Mouse (Mus musculus) cerebellum, adult 18-20 months (tissue): Measurements from ENCODE around the gene Manba.
"Not testable (repeated sequence)": the region's sequence is repeated elsewhere in the genome, so short reads cannot be mapped to it uniquely, and the experiment has no call there.

Experiments used
- DNase-seq, 2 experiments: peaks; one replicate each; pipeline ENCODE4 v3.0.0; 2021

Gene Manba

GRCm38 (mm10) chr3:135487803-135488202, 2.4 kb downstream of the Manba start:
- no peak for DNase-seq

- no peak for DNase-seq
Observed at GRCm38 (mm10) chr3:135489865-135490520, 4.6 kb downstream of the Manba start.

DNA sequence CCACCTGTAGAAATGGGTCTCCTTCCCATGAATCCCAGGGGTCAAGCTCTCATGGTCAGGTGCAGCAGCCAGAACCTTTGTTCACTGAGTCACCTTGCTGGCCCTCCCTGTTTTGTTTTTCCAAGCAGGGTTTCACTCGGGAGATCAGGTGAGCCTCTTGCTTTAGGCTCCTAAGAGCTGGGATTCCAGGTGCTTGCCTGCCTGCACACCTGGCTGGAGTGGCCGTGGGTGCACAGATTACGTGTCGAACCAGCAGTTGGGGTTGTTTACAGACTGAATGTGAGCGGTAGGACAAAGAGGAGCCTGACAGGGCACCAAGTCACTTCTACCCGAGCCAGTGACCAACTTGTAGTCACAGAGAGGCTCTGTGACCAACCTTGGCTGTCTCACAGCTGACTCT, 5.7 kb downstream of the Manba start:
- DNase-seq = no peak

- DNase-seq = not testable (repeated sequence)
Observed at GRCm38 (mm10) chr3:135493320-135493719, 7.9 kb downstream of the Manba start.

DNA sequence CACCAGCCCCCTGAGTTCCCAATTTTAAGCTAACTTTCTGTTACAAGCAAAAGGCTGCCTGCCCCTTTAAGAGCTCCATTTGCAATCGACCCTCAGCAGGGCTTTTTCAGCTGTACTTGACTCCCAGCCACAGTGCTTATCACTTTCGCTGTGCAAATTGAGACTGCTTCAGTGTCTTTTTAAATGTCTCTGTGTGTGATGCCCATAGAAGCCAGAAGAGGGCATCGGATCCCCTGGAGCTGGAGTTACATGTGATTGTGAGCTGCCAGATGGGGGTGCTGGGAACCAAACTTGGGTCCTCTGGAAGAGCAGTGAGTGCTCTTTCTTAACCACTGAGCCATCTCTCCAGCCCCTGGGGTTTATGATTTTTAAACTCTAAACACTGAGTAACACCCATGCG, 12.5 kb downstream of the Manba start:
- not testable (repeated sequence) for DNase-seq

GRCm38 (mm10) chr3:135498891-135499290, 13.5 kb downstream of the Manba start:
- DNase-seq = no peak

DNA sequence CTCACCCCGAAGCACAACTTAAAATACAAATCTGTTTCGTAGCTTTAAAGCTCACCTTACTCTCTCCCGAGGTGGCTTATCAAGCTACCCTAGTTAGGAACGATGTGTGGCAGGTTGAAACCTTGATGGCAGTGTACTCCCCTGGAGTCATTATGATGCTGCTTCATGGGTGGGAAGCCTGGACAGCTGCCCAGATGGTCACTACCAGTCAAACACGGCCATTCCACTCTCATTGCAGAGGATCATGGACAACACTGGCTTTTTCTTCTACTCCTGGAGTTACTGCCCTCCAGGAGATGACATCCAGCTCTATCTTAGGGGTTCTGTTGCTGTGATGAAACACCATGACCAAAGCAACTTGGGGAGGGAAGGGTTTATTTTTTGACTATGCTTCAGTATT, 17.7 kb downstream of the Manba start:
- no peak for DNase-seq

DNA sequence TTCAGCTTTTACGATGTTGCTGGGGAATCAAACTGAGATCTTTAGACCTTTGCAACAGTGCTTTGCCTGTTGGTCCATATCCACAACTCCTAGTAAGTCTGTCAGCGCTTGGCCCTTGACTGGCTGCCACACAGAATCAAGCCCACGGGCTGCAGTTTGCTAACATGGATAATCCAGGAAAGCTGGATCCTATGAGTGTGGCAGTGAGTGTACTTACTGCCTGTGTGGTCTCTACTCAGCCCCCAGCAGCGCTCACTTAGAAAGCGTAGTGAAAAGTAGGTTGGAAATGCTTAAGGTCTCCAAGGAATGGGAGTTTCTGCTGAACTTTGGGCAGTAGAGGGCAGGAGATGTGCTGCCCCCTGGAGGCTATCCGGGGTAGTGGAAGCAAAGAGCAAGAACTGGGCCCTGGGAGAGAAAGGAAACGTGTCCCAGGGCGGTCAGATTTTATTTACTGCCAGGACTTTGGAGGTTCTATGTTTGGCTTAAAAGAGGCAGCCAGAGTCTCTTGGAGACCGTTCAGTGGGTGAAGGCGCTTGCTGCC, 20.0 kb downstream of the Manba start:
- peak; percentile 52 to 71 for DNase-seq

DNA sequence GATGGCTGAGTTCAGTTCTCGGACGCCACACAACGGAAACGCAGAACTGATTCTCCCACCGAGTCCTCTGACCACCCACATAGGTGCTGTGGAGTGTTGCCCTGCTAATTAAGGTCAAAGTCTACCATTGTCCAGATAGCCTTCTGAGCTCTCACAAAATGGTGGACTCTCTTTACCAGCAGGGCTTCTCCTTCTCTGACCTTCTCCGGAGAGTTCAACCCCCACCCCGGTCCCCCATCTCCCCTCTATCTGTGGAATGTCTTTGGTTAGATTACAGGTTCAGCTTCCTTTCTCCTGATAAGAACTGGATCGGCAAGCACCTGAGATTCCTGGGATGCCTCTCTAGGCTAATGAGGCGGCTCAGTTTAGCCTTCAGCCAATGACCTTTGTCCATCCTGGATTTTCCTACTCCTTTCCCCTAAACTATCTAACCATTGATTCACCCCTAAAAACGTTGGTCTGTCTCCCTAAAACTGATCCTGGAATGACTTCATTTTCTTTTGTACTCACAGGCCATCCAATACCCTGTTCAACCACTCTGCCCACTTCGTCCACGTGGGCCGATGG, 20.6 kb downstream of the Manba start:
- no peak for DNase-seq

DNA sequence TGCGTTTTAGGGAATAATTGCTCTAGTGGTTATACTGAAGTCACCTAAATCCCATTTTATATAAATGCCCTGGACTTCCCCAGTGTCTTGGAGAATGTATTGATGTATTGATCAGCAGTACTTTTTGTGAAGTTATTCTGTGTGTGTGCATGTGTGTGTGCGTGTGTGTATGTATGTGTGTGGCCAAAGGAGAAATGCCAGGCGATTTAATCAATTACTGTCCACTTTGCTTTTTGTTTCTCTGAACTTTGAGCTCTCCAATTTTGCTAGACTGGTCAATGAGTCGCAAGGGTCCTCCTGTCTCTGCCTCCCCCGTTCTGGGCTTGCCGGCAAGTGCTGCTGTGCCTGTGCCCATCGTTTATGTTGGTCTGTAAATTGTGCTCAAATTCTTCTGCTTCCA, 22.1 kb downstream of the Manba start:
- DNase-seq = no peak

- no peak for DNase-seq
Observed at GRCm38 (mm10) chr3:135508191-135508590, 22.8 kb downstream of the Manba start.

- DNase-seq = no peak
Observed at GRCm38 (mm10) chr3:135510372-135510771, 25.0 kb downstream of the Manba start.

DNA sequence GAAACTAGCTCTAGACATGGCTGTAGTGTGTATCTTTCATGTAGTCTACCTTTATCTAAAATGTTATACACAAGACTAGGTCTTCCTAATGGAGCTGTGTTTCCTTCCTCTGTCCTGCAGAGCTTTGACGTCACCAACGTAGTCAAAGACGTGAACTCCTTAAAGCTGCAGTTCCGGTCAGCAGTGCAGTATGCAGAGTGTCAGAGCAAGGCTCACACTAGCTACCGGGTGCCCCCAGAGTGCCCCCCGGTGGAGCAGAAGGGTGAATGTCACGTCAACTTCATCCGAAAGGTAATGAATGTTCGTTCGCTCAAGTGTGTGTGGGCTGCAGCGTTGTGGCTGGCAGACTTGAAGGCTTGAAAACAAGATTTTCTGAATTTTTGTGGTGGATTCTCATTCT, 26.3 kb downstream of the Manba start:
- DNase-seq = no peak

GRCm38 (mm10) chr3:135513270-135513669, 27.9 kb downstream of the Manba start:
- peak; percentile 30 to 38 for DNase-seq

DNA sequence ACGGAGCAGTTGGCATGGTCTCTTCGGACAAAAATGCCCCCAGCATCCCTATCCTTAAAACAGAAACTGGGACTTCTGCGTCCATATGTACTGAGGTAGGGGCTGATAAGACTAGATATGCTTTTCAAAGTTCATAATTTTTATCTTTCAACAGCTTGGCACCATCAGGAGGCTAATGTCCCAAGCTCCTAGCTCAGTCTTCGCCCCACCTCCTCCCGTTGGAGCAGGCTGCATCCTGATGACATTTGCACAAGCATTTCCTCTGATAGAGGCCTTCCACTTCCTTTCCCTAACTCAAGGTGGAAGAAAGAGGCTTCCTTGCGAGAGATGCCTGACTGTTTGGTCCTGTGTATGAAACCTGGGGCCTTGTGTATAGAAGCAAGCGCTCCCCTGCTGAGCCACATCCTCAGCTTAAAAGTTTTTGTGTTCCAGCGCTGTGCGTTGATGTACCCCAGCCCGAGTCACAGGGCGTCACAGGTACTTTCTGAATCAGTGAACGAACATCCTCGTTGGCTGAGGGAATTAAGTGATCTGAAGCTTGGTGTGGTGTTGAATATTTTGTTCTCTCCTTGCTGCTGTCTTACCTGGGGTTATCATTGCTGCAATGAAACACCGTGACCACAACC, 28.5 kb downstream of the Manba start:
- DNase-seq = no peak

DNA sequence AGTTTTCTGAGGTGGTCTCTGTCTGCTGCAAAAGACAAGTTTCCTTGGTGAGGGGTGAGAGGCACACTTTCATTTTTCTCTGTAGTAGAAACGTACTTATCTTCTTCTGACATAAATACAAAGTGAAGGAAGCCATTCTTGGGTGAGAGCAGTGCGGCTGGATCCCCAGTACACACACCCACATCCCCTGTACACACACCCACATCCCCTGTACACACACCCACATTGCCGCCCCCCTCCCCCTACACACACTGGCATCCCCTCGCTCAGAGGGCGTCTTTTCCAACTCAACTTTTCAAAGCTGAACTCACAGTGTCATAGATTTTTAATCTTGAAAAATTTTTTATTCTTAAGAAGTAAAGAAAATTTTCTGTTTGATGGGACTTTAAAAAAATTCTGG, 29.8 kb downstream of the Manba start:
- no peak for DNase-seq

DNA sequence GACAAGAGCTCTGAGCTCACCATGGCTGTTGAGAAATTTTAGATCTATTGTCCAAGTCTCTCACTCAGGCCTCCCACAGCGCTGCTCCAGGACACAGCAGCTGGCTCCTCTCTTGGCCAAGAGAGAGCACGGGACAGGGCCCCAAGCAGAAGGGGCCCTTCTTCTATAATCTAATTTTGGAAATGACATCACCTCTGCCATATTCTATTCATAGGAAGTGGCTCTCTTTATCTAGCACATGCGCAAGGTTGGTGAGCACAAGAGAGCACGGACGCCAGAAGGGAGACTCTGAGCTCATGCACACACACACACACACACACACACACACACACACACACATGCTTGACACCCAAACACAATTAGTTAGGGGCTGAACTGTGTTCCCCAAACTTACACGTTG, 31.5 kb downstream of the Manba start:
- peak; percentile 63 to 71 for DNase-seq

DNA sequence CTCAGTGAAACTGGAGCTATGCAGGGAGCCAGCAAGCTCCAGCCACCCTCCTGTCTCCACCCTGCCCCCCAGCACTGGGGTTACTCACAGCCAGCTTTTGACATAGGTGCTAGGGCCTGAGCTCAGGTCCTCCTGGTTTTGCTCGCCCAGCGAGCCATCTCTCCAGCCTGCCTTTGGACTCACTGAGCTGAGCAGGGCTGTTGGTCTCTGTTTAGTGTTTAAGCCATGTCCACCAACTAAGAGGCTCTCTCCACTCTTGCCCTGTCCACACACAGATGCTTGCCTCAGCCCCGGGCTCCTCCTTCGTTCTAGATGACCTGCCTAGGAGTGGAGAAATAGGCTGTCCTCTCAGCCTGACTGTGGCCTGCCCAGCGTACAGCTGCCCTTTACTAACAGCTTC, 33.5 kb downstream of the Manba start:
- DNase-seq = no peak

- DNase-seq = no peak
Observed at GRCm38 (mm10) chr3:135519584-135519983, 34.2 kb downstream of the Manba start.

- DNase-seq = peak; percentile 59 to 67
Observed at GRCm38 (mm10) chr3:135521963-135522362, 36.6 kb downstream of the Manba start.

- no peak for DNase-seq
Observed at GRCm38 (mm10) chr3:135522618-135523355, 37.4 kb downstream of the Manba start.

- DNase-seq = not testable (repeated sequence)
Observed at GRCm38 (mm10) chr3:135524900-135525299, 39.5 kb downstream of the Manba start.

DNA sequence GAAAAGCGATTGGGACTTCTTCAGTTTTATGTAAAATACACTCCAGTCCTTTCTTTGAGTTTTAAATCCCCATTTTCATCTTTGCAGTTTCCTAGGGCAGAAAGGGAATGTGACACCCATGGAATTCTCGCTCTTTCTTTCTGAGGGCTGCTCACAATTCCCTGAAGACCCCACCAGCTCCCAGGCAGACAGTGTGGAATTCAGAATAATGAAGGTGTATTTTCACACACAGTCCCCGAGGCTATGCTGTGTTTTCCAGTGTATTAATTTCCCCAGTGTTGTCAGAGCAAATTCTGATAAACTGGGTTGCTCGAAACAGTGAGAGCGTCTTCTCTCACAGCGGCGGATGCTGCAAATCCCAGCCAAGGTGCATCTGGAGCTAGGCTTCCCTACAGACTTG, 44.3 kb downstream of the Manba start:
- DNase-seq = no peak

DNA sequence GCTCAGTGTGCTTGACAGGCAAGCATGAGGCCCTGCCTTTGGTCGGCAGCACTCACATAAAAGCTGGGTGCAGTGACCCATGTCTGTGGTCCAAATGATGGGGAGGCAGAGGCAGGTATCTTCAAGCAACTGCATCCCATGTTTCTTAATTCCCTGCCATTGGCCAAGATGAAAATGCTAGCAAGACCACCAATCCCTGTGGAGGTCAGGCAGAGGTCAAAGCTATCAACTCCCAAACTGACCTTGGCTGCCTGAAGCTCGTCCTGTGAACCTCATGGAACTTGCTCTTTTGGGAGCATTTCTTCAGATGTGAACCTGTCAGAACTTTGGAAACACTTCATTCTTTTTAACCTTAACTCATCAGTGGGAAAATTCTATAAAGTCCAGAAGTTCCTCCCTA, 46.4 kb downstream of the Manba start:
- DNase-seq = no peak
